Mouse (Mus musculus) ovary, postnatal 14 days (tissue): ENCODE results near the gene Crybg3.
A peak's percentile ranks its signal among the peaks of the same experiment; 100 is the strongest.

Source experiments
- DNase-seq: peaks from one replicate; pipeline ENCODE4 v3.0.0; 2022; ENCODE audit warnings: low spot score

The Crybg3 gene

GRCm38 (mm10) chr16:59600311-59601251 lies at the start of gene Crybg3:
Gene Crybg3 (minus strand): TSS chr16:59600979.
- peak; percentile 75 for DNase-seq

DNA sequence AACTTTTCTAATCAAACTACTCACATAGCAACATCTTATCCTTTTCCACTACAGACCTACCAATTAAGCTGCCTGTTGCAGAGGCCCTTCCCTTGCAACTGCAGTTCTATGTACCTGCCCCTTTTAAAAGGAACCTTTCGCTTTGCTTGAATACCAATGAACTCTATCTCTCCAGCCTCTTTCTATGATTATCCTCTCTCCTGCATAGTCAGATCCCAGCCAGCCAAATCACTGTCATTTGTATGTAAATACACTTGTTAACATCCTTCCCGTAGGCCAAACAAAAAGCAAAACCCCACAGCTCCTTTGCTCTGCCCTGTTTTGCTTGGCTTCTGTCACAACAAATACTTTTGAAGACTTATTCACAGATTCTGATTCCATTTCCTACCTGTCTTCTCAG lies 43.0 kb upstream of the Crybg3 start:
- no peak for DNase-seq

DNA sequence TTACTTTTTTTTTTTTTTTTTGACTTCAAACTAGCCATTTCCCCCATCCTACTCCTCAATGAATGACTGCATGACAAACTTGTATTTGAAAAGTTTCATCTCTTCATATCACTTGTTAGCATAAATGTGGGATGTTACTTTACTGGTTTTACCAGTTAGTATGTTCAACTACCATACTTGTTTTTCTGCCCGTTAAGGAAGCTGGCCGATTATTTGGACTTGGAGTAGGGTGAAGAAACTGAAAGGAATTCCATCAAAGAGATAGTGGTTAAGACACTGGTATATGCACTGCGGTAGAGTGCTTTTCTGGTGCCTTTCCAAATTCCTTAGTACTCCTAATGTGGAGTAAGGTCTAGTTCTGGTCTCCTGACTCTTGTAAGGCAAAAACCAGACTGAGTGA lies 39.2 kb upstream of the Crybg3 start:
- no peak for DNase-seq

DNA sequence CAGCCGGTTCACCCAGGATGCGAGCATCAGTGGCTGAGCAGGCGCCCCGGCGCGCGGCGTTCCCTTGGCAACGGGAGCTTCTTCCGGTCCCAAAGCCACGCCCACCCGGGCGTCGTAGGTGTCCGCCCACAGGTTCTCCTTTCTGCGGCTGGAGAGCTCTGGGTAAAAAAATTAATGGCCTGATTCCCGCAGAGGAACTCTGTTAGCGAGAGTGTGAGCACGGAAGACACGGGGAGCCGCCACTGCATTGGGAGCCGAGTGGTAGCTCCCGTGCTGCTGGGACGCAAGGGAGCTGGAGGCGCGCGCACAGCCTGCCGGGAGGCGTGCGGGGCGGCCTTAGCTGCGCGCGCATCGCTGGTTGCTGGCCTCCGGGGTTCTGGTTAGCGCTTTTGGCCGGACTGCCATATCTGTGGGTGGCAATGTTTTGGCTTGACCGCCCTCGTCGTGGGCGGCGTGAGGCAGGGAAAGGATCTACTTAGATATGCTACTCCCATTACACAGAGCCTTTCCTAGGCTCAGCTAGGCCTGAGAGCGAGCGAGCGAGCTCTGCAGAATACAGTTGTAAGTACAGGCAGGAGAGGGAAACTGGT lies 38.4 kb upstream of the Crybg3 start, which contains the start of gene Arl6:
Gene Arl6 (minus strand): TSS at position 290 of the 590 bp plus-strand sequence.
- DNase-seq, result peak; percentile 89

DNA sequence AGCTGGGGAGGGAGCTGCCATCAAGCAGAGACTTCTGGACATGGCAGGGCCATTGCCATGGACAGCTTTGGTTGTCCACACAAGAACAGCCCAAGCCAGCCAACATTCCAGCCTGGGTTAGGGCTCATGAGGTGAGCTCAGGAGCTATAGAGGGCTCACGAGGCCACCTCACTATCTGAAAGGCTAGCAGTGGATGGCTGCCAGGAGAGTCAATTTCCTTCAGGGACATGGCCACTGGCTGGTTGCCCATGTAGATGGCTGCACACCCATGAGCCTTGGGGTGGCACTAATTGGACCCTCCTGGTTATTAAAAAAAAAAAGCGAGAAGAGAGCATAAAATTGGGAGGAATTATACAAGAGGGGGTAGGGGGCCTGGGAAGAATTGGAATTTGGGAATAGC lies 33.8 kb upstream of the Crybg3 start:
- no peak for DNase-seq

DNA sequence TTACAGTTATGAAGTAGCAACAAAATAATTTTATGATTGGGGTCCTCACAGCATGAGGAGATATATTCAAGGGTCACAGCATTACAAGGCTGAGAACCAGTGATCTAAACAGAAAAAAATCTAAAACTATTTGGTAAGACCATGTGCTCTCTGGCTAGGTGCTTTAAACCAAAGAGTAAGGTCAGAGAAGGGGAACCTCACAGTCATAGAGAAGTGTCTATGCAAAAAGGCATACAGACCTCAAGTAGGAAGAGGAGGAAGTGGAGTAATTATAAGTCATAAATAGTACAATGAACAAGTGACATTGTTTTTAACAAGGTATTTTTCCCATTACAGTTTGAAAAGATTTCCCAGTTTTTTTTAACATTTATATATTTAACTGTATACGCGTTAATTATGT lies 20.8 kb upstream of the Crybg3 start:
- no peak for DNase-seq

DNA sequence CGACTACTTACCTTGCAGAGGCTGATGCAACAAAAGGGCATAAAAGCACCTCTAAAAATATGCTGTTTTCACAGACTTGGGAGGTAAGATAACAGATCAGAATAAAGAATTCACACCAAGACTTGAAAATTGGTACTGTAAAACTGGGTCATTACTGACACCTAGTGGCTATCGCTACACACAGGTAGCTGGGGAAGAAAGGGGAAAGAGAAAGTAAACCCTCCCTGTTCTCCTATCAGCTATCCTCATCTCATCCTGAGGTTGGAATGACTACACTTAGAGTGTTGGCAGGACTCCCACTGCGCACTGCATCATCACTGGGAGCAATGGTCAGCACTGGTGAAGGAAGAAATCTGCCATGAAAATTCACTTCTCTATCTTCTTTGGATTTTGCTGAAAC lies 16.4 kb upstream of the Crybg3 start:
- DNase-seq, result no peak

- no peak for DNase-seq
Observed at GRCm38 (mm10) chr16:59615675-59616074, 14.9 kb upstream of the Crybg3 start.

DNA sequence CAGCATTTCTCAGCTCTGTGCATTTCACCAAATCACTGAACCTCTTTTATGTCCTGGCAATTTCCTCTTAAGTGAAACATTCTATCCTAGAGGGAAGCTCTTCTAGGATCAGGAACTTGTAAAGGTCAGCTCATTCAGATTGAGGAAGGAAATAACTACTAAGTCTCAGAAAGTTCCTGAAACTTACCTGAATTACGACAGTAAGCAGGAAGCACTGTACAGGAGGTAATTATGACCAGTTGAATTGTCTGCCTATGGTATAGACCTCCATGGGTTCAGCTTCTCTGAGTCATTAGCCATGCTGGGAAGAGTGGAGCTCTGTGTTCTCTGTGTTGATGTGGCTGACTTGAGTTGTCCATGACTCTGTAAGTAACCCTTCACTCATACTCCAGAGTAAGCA lies 10.0 kb upstream of the Crybg3 start:
- no peak for DNase-seq

DNA sequence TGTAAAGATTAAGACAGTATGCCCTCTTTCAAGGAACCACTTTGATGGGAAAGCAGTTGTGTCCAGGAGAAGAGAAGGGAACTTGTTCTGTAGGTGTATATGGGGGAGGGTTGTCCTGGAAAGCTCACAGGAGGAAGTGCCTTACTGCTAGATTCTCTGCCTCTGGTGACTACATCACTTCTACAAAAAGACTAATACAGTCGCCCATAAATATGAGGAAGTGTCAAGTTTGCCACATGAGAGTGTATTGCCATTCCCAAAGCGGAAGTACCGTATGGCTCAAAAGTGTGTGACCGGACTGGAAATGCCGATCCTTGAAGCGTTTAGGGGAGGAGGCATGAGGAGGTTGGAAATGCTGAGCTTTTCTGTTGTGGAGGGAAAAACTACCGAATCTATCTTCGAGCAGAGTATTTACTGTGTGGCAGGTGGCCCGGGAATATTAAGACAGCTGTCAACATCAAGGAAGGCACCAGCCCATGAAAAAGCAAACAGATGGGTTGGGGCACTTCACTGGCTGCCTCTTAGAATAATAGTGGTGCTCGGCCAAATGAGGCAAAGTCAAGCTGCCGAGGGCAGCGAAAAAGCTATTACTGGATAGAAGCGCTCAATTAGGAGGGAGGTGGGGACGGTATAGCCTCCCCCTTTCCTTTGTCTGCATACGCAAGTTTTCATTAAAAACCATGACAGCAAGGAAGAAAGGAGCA lies 3.5 kb upstream of the Crybg3 start:
- no peak for DNase-seq

GRCm38 (mm10) chr16:59599411-59600265 lies 1.1 kb downstream of the Crybg3 start:
- DNase-seq, result no peak

- DNase-seq, result no peak
Observed at GRCm38 (mm10) chr16:59598997-59599396, 1.8 kb downstream of the Crybg3 start.

GRCm38 (mm10) chr16:59597256-59597655 lies 3.5 kb downstream of the Crybg3 start:
- DNase-seq, result no peak

DNA sequence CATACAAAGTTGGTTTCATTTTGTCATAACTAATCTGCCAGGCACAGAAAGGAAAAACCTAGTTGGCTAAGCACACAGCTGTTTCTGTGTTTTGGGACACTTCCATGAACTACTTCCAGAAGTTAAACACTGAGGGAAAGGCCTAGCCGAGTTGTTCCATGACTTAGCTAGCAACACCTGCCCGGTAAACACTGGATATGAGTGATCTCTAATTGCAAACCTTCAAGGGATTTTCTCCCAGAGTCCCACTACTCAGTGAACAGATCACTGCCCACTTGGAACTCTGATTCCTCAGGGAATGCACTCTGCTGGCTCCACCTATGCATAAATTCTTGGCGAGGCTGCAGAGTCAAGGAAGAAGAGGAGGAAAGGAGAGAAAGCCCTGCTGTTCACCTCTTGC lies 6.1 kb downstream of the Crybg3 start:
- no peak for DNase-seq

DNA sequence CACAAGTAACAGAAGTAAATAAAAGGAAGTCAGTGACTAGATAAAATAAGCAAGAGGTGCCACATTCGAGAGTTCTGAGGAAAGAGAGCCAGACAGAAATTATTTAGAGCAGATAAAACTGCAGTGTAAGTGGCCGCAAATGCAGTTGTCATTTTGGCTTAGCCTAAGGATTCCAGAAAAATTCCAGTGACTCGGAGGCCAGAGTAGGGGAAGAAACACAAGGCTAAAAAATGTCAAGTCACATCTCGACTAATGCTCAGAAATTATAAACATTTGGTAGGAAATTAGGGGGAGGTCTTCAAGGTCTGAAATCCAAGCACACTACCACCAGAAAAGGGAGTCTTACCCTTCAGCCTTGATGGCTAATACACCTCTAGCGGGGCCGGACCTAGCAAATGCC lies 10.0 kb downstream of the Crybg3 start:
- DNase-seq, result no peak

- DNase-seq, result no peak
Observed at GRCm38 (mm10) chr16:59588351-59589025, 12.3 kb downstream of the Crybg3 start.

DNA sequence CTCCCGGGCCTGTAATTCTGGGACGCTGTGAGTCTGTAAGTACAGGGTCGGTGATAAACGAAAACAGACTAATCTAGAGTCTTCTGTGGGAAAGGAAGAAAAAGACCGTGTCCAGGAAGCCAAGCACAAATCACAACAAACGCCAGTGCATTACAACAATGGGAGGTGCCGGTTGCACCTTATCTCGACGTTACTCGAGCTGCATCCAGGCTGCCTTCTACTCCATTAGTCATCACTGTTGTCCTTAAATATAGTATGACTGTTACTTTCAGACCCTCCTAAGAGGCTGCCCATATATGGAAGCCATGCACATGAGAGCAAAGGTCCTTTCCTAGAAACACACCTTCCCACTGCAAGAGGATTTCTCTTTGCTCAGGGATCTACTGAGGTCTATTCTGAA lies 13.0 kb downstream of the Crybg3 start:
- DNase-seq, result no peak

DNA sequence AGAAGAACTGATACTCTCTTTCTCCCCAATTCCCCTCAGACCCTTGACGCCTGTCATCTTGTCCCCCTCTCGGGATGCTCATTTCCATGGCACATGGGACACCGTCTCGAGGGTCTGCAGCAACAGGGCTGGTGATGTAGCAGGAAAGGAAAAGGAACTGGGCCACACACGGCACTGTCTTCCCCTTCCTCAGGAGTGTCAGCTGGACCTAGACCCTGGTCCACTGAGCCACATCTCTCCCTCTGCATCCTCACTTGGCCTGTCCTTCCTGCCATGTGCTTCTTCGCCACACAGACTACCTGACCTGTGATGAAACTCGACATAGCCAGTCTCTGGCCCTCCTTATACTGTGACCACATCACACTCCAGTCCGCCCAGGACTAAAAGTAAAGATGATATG lies 13.9 kb downstream of the Crybg3 start:
- no peak for DNase-seq

- no peak for DNase-seq
Observed at GRCm38 (mm10) chr16:59586276-59586675, 14.5 kb downstream of the Crybg3 start.

DNA sequence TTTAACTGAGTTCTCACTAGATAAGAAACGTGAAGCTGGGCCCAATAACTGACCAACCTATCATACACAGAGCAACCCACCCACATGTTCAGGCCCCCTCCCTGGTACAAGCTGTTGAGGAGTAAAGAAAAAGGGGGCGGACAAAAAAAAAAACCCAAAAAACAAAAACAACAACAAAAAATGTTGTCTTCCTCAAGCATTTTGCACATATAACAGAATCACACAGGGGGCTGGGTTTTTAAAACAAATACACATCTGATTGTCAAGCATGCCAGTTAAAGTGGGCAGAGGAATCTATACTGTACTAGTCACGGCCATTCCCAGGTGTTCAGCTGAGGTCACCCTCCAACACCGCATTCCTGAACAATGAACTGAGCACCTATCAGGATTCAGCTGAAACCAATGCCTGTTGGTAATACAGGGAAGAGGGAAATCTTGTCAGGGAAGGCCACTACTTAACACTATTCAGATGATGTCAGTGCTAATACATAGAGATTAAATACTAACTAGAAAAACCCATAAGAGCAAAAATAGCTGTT lies 15.0 kb downstream of the Crybg3 start:
- DNase-seq, result no peak

- DNase-seq, result no peak
Observed at GRCm38 (mm10) chr16:59583515-59583914, 17.3 kb downstream of the Crybg3 start.
